Mouse (Mus musculus) sigmoid colon, adult 10 weeks (tissue): ENCODE measurements around the gene Gosr2. TPM values are rescaled to one million over a fixed set of nuclear protein-coding genes. Genes with fewer than 3 reads are reported as not detected.

Experiments
- polyA plus RNA-seq: library from polyadenylated mRNA; stranded (reverse); fragments of 350-450 nt; fragmentation: Illumina TruSeq; extraction: RNeasy Lipid Tissue Mini Kit (QIAGEN cat#74804); gene quantifications from one replicate; pipeline ENCODE4 v1.2.3, GENCODE M21; 2014; ENCODE audit warnings: low read depth, low replicate concordance

The Gosr2 gene
- 39.2 TPM for polyA plus RNA-seq

DNA sequence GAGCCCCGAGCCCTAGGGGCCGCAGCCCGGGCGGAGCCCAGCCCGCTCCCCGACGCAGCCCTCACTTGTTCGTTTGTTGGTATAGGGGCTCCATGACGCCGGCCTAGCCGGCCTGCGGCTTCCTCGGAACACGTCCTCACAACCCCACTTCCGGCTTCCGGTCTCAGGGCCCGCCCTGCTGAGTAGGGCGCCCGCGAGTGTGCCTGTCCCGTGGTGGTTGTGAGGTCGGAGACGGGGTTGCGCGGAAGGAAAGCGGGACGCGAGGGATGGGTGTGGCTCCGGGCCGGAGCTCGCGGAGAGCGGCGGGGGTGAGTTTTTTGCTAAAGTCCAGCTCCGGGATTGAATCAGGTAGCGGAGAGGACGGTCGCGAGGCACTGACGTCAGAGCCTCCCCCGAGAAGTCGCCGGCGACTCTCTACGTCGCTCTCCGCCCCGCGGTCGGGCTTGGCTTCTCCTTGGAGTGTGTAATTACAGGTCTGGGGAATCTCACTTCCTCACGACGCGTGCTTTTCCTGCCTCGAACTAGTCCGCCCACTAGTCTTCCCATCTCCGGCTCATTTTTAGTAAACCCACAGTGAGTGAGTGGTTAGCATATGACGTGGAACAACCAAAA lies at the start of gene Gosr2:
Gosr2 (minus strand) TSS at position 334 of the 612 bp plus-strand sequence.

DNA sequence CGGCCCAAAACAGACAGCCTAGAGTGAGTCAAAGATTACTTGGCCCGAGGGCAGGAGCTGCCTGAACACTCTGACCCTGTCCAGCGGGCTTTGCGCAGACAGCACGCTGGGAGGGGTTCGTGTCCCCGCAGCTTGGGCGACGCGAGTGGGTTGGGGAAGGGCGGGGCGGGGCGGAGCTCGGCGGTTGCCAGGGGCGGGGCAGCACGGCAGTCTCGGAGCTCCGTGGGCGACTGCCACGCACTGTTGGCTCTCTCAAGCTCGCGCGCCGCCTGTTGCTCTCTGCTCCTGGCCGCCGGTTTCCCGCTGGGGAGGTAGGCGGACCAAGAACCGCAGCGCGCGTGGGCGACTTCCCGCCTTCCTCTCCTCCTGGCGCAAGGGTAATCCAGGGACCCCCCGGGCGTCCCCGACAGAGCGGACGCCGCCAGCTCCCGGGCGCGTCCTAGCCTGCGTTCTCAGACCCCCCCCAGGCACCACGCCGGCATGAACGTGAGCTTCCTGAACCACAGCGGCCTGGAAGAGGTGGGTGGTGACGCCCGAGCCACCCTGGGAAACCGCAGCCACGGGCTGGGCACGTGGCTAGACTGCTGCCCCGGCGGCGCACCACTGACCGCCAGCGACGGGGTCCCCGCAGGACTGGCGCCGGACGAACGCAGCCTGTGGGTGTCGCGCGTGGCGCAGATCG lies 48.3 kb downstream of the Gosr2 start, which contains the start of gene Rprml:
Rprml (plus strand) TSS at position 270 of the 682 bp plus-strand sequence.

DNA sequence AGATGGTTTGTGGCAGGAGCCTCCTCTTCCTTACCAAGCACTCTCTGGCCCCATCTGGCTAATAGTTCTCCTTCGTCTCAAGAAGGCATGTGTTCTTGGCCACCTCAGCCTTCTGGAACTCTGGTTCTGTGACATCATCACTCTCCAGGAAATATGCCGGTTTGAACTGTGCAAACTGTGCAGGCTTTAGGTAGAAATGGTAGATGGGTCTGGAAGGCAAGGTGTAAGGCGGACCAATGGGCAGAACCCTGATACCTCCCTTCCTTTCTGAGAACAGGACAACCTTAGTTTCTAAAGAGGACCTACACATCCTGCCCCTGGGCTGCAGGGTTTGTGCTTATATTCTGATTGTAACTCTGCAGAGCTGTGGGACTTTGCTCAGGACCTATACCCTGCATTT lies 58.9 kb downstream of the Gosr2 start, which contains the start of gene Lyzl6:
Lyzl6 (minus strand) TSS at position 101 of the 400 bp plus-strand sequence.

Other genes starting within 250 kb of the Gosr2 start
- gene Lrrc37a, start 193.3 kb downstream of the Gosr2 start, polyA plus RNA-seq: not detected
- not detected for gene Gm884, start 76.8 kb downstream of the Gosr2 start, polyA plus RNA-seq
- gene Lyzl6, start 59.0 kb downstream of the Gosr2 start, polyA plus RNA-seq: not detected
- gene Rprml, start 48.3 kb downstream of the Gosr2 start, polyA plus RNA-seq: not detected
- not detected for gene Wnt9b, start 51.9 kb upstream of the Gosr2 start, polyA plus RNA-seq
- not detected for gene Wnt3, start 76.3 kb upstream of the Gosr2 start, polyA plus RNA-seq